Mouse (Mus musculus) CD4-positive helper T cell, adult 2 months (primary cell): Measurements from ENCODE around the gene Mrpl16.

Experiments
- DNase-seq: peaks from one replicate; pipeline ENCODE4 v3.0.0-alpha.2; 2012; ENCODE audit warnings: low read depth, missing footprints, low spot score

The Mrpl16 gene

DNA sequence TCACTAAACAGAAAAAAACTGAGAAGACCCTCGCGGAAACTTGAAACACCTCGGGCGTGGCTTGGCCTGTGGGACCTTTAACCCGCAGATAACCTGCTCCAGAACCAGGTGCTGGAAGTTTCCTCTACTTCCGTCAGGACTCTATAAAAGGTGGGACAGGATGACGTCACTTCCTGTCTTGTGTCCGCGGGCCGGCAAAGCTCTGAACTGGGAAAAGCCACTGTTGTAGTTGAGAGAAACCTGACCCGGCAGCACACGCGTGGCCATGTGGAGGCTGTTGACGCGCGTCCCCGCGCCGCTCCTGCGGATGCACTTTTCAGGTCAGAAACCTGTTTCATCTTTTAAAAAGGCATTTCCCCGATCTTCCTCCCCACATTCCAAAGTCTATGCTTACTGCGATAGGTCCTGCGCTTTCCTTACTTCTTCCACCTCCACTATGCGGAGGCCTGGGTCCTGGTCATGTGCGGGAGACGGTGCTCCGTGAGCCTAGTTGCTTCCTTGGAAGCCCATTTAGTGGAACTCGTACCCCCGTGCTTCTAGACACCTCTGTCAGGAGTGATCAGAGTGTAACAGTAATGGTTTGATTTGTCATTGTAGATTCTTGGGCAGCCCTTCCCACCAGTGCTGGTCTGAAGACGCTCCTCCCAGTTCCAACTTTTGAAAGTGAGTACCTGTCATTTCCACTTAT, at the start of gene Mrpl16:
TSS of gene Mrpl16 (plus strand) at position 187 of the 688 bp plus-strand sequence.
- DNase-seq: peak; percentile 92

DNA sequence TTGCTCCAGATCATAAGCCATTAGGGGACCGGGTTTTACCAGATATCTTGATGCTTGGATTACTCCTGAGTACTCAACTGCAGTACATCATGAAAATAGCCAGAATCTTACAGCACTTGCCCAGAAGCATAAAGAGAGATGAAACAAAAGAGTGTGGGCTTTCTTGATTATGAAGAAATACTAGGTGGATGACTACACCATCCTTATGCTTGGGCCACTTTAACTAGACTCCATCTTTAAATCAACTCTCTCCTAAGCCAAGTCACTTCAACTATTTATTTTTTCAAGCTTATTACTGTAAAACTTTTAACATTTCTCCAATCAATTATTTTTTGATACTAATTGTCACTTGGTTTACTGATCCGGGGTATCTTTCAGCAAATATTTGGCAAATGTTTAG, 46.3 kb upstream of the Mrpl16 start:
- DNase-seq: no peak

DNA sequence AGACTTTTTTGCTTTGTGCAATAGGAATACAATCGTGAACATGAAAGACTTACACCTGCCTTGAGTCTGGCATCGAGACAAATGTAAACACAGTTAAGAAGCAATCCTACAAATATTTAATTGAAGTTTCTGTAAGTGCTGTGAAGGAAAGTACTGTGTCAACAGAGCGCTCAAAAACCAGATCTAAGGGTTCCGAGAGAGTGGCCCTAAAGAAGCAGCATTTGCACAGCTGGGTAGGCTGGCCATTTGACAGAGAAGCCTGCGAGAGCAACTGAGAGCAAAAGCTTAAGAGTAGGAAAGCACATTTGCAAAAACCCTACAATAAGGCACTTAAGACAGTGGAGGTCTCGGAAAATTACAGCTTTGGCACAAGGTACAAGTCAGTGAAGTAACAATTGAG, 45.9 kb upstream of the Mrpl16 start:
- no peak for DNase-seq

DNA sequence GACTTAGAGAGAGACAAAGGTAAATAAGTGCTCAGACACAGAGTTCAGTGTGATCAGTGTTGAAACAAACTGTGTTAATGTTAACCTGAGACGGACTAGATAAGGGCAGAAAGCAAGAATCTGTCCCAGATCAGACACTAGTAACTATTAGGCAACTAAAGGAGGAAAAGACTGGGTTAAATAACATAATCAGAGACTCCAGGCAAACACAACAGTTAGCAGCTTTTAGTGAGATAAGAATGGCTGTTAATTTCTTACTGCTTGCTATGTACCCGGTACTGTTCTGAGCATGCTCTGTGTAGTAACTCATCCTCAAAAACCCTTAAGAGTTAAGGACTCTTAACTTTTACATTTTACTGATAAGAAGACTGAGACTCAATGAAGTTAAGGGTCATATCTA, 44.3 kb upstream of the Mrpl16 start:
- no peak for DNase-seq

DNA sequence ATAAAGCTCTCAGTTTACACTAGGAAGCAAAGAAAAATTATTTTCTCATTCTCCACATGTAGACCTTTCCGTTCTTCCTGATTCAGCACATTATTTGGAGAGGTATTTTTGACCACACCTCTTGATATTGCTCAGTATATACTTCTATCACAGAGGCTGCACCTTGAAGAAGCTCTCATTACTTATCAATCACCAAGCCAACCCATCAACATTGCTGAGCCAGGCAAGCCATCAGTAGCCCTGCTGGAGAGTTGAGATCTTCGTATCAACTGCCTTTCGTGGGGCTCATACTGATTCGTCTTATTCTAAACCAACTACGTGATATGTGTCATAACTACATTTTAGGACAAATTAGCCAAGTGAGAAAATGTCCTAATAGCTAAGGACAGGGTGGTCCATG, 42.9 kb upstream of the Mrpl16 start:
- no peak for DNase-seq

DNA sequence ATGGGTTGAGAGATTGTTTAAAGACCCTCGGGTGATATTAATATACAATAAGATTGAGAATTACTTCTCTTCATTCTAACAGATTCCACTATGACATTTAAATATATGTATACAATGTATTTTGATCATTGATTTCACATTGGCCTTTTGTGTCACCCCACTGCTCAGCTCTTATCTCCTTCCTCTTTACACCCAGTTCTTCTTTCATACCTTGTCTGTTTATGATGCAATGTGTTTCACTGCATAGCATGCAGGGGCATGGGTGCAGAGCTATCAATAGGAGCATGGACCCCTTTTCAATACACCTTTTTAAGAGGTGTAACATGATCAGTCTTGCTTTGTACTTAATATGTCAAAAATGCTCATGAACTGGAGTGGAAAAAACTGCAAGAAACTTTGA, 39.9 kb upstream of the Mrpl16 start:
- DNase-seq: no peak

DNA sequence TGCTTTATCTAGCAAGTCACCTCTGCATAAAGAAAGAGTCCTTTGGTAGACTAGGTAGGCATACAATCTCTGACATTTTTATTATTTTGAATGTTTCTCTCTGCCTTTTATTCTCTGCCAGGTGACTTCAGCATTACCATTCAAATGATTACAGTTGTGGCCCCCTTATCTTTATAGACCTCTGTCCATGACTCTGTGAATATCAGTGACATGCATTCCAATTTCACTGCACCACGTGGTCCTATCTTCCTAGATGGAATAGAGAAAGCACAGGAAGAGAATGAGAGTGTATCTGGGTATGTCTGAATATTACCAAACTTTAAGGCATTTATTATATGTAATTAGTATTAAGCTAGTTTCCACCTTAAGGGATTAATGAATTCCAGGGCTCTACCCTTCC, 33.7 kb upstream of the Mrpl16 start:
- no peak for DNase-seq

DNA sequence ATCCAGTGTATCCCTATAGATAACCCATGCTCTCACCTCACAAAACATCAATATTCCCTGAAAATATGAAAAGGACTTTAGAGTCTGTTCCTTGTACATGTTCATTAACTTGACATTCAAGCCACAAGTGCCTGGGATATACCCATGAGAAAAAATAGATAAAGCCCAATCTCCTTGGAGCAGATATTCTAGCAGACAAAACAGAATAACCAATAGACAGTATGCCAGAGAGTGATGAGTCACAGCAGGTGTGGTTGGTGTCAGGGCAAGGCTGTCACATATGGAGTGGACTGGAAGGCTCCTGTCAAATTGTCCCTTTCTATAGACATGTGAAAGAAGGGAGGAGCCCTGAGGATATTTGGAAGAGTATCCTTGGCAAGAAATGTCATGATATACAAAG, 24.5 kb upstream of the Mrpl16 start:
- DNase-seq: no peak

DNA sequence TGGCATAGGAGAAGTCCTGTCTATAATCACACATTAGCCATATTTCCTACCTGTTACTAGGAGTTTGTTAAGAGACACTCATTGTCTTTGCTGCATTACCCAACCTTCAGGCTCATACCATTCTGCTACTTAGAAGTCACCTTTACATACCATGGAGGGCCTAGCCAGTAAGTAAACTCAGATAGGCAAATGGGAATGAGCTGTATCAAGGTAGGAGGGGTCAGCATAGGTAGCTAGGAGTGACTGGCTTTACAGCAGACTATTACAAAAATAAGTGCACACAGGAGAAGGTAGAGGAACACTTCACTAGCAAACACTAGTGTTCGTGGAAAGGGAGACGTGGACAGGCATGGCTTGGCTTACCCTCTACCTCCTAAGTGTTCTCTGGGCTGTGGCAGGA, 22.9 kb upstream of the Mrpl16 start, which contains the start of gene Gif:
TSS of gene Gif (plus strand) at position 257 of the 400 bp plus-strand sequence.
- DNase-seq: no peak

DNA sequence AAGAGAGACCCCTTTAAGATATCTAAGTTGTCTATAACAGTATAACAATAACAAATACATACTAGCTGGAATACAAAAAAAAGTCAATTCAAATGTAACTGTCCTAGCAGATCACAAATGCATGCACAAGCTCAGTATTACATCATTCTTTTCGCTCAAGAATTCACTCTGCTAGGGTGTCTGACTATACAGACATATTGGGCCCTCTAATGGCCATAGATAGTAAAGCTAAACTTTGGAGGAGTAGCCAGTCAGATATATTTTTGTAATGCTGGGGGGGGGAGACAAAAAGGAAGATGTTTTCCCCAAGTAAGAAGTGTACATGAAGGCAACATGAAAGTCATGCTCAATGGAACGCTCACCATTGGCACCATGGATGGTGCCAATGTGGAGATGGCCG, 5.1 kb upstream of the Mrpl16 start:
- DNase-seq: no peak

DNA sequence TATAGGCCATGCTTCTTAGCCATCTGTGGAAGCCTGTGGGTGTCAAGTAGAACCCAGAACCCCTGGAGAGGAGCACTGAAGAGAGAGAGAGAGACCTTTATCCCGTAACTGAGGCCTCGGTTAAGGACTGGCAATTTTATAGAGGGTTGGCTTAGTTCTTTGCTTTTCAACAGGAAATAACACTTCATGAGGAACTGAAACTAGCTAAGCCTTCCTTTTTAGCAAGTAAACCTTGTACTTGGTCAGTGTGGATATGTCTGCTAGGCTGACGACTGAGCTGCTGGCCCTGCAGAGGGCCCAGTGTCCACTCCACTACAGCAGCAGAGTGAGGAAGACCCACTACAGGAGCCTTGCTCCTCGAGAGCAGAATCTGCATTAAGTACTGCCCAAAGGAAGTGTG, 3.8 kb upstream of the Mrpl16 start:
- no peak for DNase-seq

DNA sequence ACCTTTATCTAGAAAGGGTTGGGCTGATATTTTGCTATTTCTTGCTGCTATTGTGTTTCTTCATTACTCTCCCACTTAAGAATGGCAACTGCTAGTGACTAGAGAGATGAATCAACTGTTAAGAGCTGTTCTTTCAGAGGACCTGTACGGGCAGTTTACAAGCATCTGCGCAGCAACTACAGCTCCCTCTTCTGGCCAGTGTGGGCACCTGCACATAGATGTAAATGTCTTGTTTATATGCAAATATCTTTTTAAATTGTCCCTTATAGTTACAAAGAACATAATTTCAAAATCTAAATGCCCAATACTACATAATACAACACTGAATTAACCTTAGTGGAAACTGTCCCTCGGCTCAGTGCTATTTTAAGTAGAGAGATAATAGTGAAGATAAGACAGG, 2.0 kb upstream of the Mrpl16 start:
- DNase-seq: peak; percentile 67

DNA sequence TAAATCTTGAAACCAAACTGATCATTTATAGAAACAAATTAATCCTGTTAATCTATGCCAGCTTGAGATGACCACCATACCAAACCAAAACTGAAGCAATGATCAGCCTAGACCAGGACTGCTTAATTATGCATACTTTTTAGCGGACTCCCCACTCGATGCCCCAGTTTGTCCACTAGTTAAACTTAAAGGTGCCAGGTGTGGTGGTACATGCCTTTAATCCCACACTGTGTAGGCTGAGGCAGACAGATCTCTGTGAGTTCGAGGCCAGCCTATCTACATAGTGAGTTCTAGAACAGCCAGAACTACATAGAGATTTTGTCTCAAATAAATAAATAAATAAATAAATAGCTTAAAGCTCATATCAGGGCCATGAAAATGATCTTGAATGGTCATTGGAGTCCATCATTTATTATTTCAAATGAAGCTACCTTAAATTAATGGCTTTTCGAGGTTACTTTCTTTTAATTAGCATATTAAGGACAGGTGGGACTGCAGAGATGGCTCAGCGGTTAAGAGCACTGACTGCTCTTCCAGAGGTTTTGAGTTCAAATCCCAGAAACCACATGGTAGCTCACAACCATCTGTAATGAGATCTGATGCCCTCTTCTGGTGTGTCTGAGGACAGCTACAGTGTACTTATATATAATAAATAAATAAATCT, 802 bp upstream of the Mrpl16 start:
- DNase-seq: no peak

DNA sequence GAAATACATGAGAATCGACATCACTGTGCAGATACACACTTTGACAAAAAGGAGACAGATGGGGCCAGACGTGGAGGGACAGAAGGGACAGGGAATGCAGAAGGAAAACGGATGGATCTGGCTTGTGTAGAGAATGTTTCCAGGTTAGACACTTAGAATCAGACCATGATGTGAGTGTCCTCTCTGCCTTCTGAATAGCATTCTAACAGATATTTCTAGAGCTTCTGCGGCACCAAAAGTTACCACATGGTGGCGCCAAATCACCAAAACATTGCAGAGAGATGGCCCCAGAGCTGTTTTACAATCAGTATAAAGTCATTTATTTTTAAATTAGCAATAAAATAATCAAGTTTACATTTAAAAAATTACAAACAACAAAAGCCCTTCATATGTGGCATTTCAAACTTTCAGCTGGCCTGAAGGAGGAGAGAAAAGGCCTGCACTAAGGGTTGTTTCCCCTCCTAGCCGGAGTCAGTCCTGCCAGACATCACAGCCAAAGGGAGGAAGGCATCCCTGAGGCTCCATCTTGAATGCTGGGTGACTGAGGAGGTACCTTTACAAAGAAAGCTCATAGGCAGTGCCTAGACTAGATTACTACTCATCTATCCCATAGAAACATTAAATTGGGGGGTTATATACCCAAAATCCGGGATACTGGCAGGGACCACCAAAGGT, 7.1 kb downstream of the Mrpl16 start:
- peak; percentile 59 for DNase-seq

DNA sequence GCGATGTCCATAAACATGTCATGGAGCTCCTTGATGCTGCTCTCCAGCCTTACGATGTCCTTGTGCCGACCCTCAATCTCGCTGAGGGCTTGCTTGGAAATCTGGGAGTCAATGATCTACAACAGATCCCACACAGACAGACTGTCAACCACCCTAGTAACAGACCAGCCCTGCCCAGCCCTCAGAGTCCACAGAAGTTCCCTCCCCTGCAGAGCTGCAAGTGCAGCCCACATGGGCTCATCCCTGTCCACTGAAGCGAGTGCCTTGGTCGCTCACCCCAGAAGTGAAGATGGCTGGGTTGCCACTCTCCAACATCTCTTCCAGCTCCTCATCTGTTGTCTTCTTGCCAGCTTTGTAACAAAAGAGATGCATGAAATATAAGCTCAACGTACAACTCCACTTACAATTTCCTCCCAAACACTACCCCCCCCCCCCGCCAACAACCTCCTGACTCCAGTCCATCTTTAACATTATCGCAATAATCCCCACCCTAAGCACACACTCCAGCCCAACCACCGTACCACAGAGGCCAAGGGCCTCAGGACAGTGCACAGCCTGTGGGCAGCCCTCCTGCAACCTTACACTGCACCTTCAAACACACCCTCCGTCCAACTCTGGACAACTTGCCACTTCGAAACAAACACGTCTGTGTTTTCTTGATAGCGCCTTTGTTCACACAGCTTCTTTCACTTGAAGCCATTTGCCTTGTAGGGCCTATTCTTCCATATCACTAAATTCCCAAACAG, 15.4 kb downstream of the Mrpl16 start:
- no peak for DNase-seq

DNA sequence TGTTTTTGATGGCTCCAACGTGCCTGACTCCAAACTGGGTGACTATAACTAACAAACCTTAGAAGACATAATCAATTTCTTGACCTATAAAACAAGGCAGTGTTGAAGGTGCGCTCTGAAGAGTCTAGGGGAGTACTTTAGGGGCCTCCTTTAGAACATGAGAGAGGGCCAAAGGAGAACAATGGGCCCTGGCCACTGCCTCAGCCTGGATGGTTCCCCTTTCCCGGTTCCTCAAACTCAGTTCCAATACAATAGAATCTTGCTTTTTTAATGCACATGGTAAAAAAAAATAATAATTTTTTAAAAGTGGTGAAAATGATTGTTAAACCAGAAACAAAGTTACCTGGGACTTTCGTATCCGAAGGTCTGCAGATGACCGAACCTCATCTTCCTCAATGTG, 17.6 kb downstream of the Mrpl16 start:
- DNase-seq: no peak

DNA sequence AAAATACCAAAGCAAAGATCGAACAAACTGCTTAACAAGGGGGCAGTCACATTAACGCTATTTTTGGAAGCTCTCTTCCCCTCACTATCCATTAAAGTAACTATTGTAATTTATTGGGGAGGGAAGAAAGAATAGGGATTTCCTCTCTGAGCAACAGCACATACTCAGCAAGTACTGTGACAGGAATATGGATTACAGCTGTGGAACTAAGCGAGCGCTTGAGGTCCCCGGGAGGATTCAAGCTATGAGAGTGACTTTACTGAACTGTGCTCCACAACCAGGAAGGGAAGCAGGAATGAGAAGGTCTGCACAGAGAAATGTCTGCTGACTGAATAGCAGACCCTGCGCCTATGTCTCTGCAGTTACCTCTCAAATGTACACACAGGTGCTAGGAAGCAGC, 18.7 kb downstream of the Mrpl16 start:
- no peak for DNase-seq

DNA sequence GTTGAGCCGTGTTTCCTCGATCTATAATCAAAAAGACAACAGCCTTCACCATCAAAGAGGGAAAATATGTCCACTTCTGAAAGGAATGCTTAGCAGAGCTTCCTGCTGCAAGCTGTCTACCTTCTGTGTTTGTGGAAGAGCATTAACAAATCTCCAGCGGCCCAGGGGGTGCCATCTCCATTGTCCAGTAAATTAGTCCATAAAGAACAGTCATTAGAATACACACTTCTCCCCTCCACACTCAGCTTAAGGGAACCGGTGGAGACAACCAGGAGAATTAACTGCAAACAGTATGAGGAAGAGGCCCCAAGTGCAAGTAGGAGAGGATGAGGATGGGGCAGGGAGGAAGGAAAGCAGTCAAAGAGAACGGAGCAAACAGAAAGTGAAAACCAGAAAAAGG, 21.6 kb downstream of the Mrpl16 start:
- no peak for DNase-seq

DNA sequence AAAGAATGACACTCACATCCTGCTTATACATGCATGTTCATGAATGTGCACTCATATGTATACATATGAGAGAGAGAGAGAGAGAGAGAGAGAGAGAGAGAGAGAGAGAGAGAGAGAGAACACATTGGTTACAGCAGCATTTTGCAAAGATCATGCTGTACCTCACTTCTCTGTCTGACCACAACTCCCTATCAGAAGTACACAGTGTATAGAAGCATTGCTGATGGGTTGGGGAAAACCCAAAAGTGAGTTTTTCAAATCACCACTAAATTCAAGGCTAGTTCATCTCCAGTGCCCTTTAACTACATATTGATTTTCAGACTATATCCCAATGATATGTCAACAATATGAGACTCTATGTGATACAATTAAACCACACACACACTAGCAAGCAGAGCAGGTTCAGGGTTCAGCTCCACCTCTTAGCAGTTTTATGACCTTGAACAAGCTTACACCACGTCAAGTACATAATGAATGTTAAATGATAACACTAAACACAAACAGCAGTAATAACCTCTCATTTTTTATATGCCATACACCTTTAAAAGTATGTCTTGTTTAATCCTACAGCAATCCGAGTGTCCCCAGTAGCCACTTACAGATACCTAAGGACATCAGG, 23.7 kb downstream of the Mrpl16 start:
- DNase-seq: no peak

DNA sequence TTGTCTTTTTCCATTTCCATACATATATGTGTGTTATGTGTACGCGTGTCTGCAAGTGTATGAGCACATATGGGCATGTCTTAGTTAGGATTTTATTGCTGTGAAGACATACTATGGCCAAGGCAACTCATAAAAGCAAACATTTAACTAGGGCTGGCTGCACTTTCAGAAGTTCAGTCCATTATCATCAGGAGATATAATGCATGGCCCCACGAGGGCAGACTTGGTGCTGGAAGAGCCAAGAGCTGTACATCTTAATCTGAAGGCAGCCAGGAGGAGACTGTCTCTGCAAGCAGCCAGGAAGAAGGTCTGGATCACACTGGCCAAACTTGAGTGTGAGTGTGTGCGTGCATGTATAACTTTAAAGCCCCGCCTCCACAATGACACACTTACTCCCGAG, 24.3 kb downstream of the Mrpl16 start:
- no peak for DNase-seq

DNA sequence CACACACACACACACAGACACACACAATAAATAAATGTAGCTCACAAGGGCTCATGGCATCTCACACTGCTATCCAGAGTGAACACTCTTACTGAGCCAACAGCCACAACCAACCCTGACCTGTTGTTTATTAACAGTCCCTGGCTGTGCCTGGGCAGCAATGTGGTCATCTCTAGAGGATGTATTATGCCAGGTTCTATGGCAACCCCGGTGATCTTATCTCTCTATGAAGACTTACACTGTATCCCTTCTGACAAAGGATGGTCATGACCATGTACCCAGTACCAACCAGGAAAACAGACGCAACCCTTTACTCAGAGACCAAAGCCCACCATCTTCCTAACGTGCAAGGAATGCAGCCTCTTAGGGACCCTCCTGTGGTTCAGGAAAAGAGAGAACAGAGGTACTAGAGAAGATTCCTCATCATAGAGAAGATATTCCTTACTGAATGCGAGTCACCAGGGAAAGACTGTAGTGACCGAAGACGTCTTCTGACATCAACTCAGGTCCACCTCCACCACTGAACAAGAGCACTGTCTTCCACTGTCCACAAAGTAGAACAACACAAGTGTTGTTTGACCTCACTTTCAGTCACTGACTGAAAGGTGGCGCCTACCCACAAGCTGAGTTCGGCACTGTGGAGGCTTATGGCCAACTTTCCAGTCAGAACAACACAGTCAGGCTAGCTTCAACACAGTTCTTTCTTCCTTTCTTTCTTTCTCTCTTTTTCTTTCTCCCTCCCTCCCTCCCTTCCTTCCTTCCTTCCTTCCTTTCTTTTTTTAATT, 30.5 kb downstream of the Mrpl16 start:
- DNase-seq: peak; percentile 24
